Mouse (Mus musculus) bone marrow macrophage, adult 2 months (primary cell): Measurements from ENCODE around the gene C2. TPM values are rescaled to one million over a fixed set of nuclear protein-coding genes. Genes with fewer than 3 reads are reported as not detected.

Source experiments
- H3K27ac ChIP-seq: 2 replicates; pipeline ENCODE4 v1.5.1; 2012; ENCODE audit warnings: low read depth, low read length; ENCODE audit not compliant: insufficient read depth
- H3K4me1 ChIP-seq: 2 replicates; pipeline ENCODE4 v1.6.1; 2012; ENCODE audit warnings: low read length; ENCODE audit not compliant: control insufficient read depth, insufficient read depth
- H3K4me3 ChIP-seq: 2 replicates; pipeline ENCODE4 v1.5.1; 2012; ENCODE audit warnings: mild to moderate bottlenecking, low read length, moderate library complexity; ENCODE audit not compliant: insufficient read depth
- CTCF ChIP-seq: IDR thresholded peaks from 2 replicates; pipeline ENCODE4 v1.5.1; 2012; ENCODE audit warnings: low read depth, mild to moderate bottlenecking, low read length, moderate library complexity
- POLR2A ChIP-seq: IDR thresholded peaks from 2 replicates; pipeline ENCODE4 v1.6.1; 2012; ENCODE audit warnings: mild to moderate bottlenecking, low read depth, low read length, borderline replicate concordance
- polyA plus RNA-seq: library from polyadenylated mRNA; stranded (reverse); fragments of >200 nt; gene quantifications from 2 replicates; pipeline ENCODE4 v1.2.4, GENCODE M21; 2012; ENCODE audit not compliant: missing spikeins, insufficient read depth, insufficient read length

Gene C2
- polyA plus RNA-seq, 1 experiment: not detected

GRCm38 (mm10) chr17:34894801-34895530, 3.1 kb downstream of the C2 start:
- H3K27ac ChIP-seq: peak overlapping the region; percentile 55
- TF ChIP-seq CTCF (no peak), POLR2A (no peak)
- peaks cover 9% of the 10 kb centered on the region for H3K4me1 ChIP-seq
- H3K4me3 ChIP-seq: peak overlapping the region; percentile 69

- H3K4me1 ChIP-seq: peaks cover 9% of the 10 kb centered on the region
- peak overlapping the region; percentile 70 for H3K27ac ChIP-seq
- peak overlapping the region; percentile 57 for H3K4me3 ChIP-seq
- TF ChIP-seq CTCF: no peak
Measured at GRCm38 (mm10) chr17:34894074-34894597, 3.9 kb downstream of the C2 start.

- Histone ChIP-seq H3K4me3 (peak overlapping the region; percentile 57; the same call in 1 of the 2 replicates), H3K27ac (peak overlapping the region; percentile 70), H3K4me1 (peaks cover 10% of the 10 kb centered on the region)
- TF ChIP-seq CTCF (no peak), POLR2A (no peak)
Measured at GRCm38 (mm10) chr17:34893072-34893824, 4.8 kb downstream of the C2 start.

GRCm38 (mm10) chr17:34891377-34891776, 6.7 kb downstream of the C2 start:
- TF ChIP-seq POLR2A (no peak), CTCF (no peak)
- Histone ChIP-seq H3K27ac (no peak overlapping the region), H3K4me3 (no peak overlapping the region), H3K4me1 (peaks cover 15% of the 10 kb centered on the region)

GRCm38 (mm10) chr17:34890074-34890743, 7.9 kb downstream of the C2 start:
- Histone ChIP-seq H3K4me1 (peaks cover 12% of the 10 kb centered on the region), H3K27ac (no peak overlapping the region), H3K4me3 (no peak overlapping the region)
- TF ChIP-seq CTCF: no peak

- TF ChIP-seq CTCF (no peak), POLR2A (no peak)
- Histone ChIP-seq H3K4me3 (no peak overlapping the region), H3K4me1 (peaks cover 16% of the 10 kb centered on the region), H3K27ac (no peak overlapping the region)
Measured at GRCm38 (mm10) chr17:34887942-34888341, 10.1 kb downstream of the C2 start.

GRCm38 (mm10) chr17:34885615-34886014, 12.4 kb downstream of the C2 start:
- TF ChIP-seq POLR2A (no peak), CTCF (no peak)
- no peak overlapping the region for H3K4me3 ChIP-seq
- no peak overlapping the region for H3K27ac ChIP-seq
- peaks cover 19% of the 10 kb centered on the region for H3K4me1 ChIP-seq

- no peak overlapping the region for H3K4me3 ChIP-seq
- H3K4me1 ChIP-seq: peaks cover 22% of the 10 kb centered on the region
- no peak overlapping the region for H3K27ac ChIP-seq
- TF ChIP-seq POLR2A (no peak), CTCF (no peak)
Measured at GRCm38 (mm10) chr17:34884704-34885103, 13.4 kb downstream of the C2 start.

GRCm38 (mm10) chr17:34883332-34883731, 14.7 kb downstream of the C2 start:
- peaks cover 28% of the 10 kb centered on the region for H3K4me1 ChIP-seq
- peak overlapping the region; percentile 26; the same call in 1 of the 2 replicates for H3K27ac ChIP-seq

More at GRCm38 (mm10) chr17:34883332-34883731, 14.7 kb downstream of the C2 start:
- H3K4me3 ChIP-seq: no peak overlapping the region
- TF ChIP-seq CTCF: no peak
- TF ChIP-seq POLR2A: no peak
